Mouse (Mus musculus) 416B (cell line): ENCODE data around the gene Hydin.
"Not testable (repeated sequence)": the region's sequence is repeated elsewhere in the genome, so short reads cannot be mapped to it uniquely, and the experiment has no call there.

Experiments used
- DNase-seq: peaks from one replicate; pipeline ENCODE4 v3.0.0; 2011; ENCODE audit warnings: low read depth

The Hydin gene

GRCm38 (mm10) chr8:110333376-110333775 is 66.6 kb downstream of the Hydin start:
- no peak for DNase-seq

- no peak for DNase-seq
Observed at GRCm38 (mm10) chr8:110339447-110339846, 72.7 kb downstream of the Hydin start.

- DNase-seq = no peak
Observed at GRCm38 (mm10) chr8:110340090-110340703, 73.4 kb downstream of the Hydin start.

GRCm38 (mm10) chr8:110345697-110346394 is 79.1 kb downstream of the Hydin start:
- no peak for DNase-seq

GRCm38 (mm10) chr8:110346915-110347314 is 80.1 kb downstream of the Hydin start:
- DNase-seq = no peak

GRCm38 (mm10) chr8:110350725-110351124 is 83.9 kb downstream of the Hydin start:
- no peak for DNase-seq

- DNase-seq = no peak
Observed at GRCm38 (mm10) chr8:110351909-110352308, 85.1 kb downstream of the Hydin start.

- DNase-seq = no peak
Observed at GRCm38 (mm10) chr8:110362975-110363374, 96.2 kb downstream of the Hydin start.

GRCm38 (mm10) chr8:110372836-110373235 is 106.1 kb downstream of the Hydin start:
- no peak for DNase-seq

- peak; percentile 12 for DNase-seq
Observed at GRCm38 (mm10) chr8:110373695-110374094, 106.9 kb downstream of the Hydin start.

- DNase-seq = no peak
Observed at GRCm38 (mm10) chr8:110382751-110383150, 116.0 kb downstream of the Hydin start.

- DNase-seq = not testable (repeated sequence)
Observed at GRCm38 (mm10) chr8:110384632-110385031, 117.9 kb downstream of the Hydin start.

GRCm38 (mm10) chr8:110395656-110396055 is 128.9 kb downstream of the Hydin start:
- no peak for DNase-seq

- DNase-seq = no peak
Observed at GRCm38 (mm10) chr8:110400536-110400935, 133.8 kb downstream of the Hydin start.

- DNase-seq = no peak
Observed at GRCm38 (mm10) chr8:110402311-110402710, 135.5 kb downstream of the Hydin start.

- DNase-seq = no peak
Observed at GRCm38 (mm10) chr8:110404516-110404915, 137.7 kb downstream of the Hydin start.

- no peak for DNase-seq
Observed at GRCm38 (mm10) chr8:110415121-110415520, 148.3 kb downstream of the Hydin start.

- DNase-seq = no peak
Observed at GRCm38 (mm10) chr8:110416931-110417330, 150.2 kb downstream of the Hydin start.

GRCm38 (mm10) chr8:110417801-110418200 is 151.0 kb downstream of the Hydin start:
- no peak for DNase-seq

GRCm38 (mm10) chr8:110419711-110420110 is 152.9 kb downstream of the Hydin start:
- no peak for DNase-seq

- DNase-seq = no peak
Observed at GRCm38 (mm10) chr8:110420221-110420620, 153.4 kb downstream of the Hydin start.

GRCm38 (mm10) chr8:110424146-110424545 is 157.4 kb downstream of the Hydin start:
- no peak for DNase-seq

GRCm38 (mm10) chr8:110431340-110431739 is 164.6 kb downstream of the Hydin start:
- no peak for DNase-seq

- DNase-seq = no peak
Observed at GRCm38 (mm10) chr8:110440528-110440927, 173.8 kb downstream of the Hydin start.
